Mouse (Mus musculus): ENCODE measurements around the gene Tomm34. TPM values are rescaled to one million over a fixed set of nuclear protein-coding genes. Genes with fewer than 3 reads are reported as not detected.
A peak's percentile ranks its signal among the peaks of the same experiment; 100 is the strongest.

Tomm34 gene
- polyA plus RNA-seq, 1 experiment from 2014 or later: 60.5 TPM

GRCm38 (mm10) chr2:164007547-164007946, 63.4 kb downstream of the Tomm34 start:
- no peaks in the 10 kb centered on the region for H3K27me3 ChIP-seq (ENCODE audit: control insufficient read depth, insufficient read depth, low read length)
- no peaks in the 10 kb centered on the region; the same call in 1 of the 2 replicates for H3K36me3 ChIP-seq (replicated peaks; ENCODE audit: control insufficient read depth, insufficient read depth, low read depth, low read length)
- 91% methylated on average over 7 of the region's 8 CpGs for WGBS
- ATAC-seq (replicated peaks; ENCODE audit: insufficient number of reproducible peaks, low FRiP score, low TSS enrichment, low read depth): no peak
- H3K9ac ChIP-seq (replicated peaks; ENCODE audit: low read length): no peak overlapping the region
- no peaks in the 10 kb centered on the region for H3K4me1 ChIP-seq (ENCODE audit: control insufficient read depth, insufficient read depth, low read length)
- no peak overlapping the region for H3K4me2 ChIP-seq (ENCODE audit: low read depth, low read length)
- H3K4me3 ChIP-seq (ENCODE audit: low read depth, low read length): no peak overlapping the region
- no peaks in the 10 kb centered on the region for H3K9me3 ChIP-seq (replicated peaks; ENCODE audit: control insufficient read depth, low read length)
- DNase-seq (ENCODE audit: low spot score): no peak
- H3K27ac ChIP-seq (replicated peaks; ENCODE audit: low read depth, low read length): no peak overlapping the region

- no peaks in the 10 kb centered on the region for H3K27me3 ChIP-seq (ENCODE audit: control insufficient read depth, insufficient read depth, low read length)
- no peak overlapping the region for H3K27ac ChIP-seq (replicated peaks; ENCODE audit: low read depth, low read length)
- no peaks in the 10 kb centered on the region for H3K9me3 ChIP-seq (replicated peaks; ENCODE audit: control insufficient read depth, low read length)
- H3K4me2 ChIP-seq (ENCODE audit: low read depth, low read length): no peak overlapping the region
- no peak for ATAC-seq (replicated peaks; ENCODE audit: insufficient number of reproducible peaks, low FRiP score, low TSS enrichment, low read depth)
- no peaks in the 10 kb centered on the region; the same call in 1 of the 2 replicates for H3K36me3 ChIP-seq (replicated peaks; ENCODE audit: control insufficient read depth, insufficient read depth, low read depth, low read length)
- DNase-seq (ENCODE audit: low spot score): peak; percentile 28
- H3K4me1 ChIP-seq (ENCODE audit: control insufficient read depth, insufficient read depth, low read length): no peaks in the 10 kb centered on the region
- H3K9ac ChIP-seq (replicated peaks; ENCODE audit: low read length): no peak overlapping the region
- WGBS: 64% methylated on average over 10 of the region's 10 CpGs
- H3K4me3 ChIP-seq (ENCODE audit: low read depth, low read length): no peak overlapping the region
These were observed 64.0 kb downstream of the Tomm34 start for GRCm38 (mm10) chr2:164006932-164007331.

GRCm38 (mm10) chr2:164004503-164004902, 66.5 kb downstream of the Tomm34 start:
- WGBS: 85% methylated on average over 5 of the region's 5 CpGs
- Histone ChIP-seq H3K36me3 (replicated peaks; ENCODE audit: control insufficient read depth, insufficient read depth, low read depth, low read length) (no peaks in the 10 kb centered on the region), H3K4me3 (ENCODE audit: low read depth, low read length) (no peak overlapping the region), H3K4me1 (ENCODE audit: control insufficient read depth, insufficient read depth, low read length) (no peaks in the 10 kb centered on the region), H3K9me3 (replicated peaks; ENCODE audit: control insufficient read depth, low read length) (no peaks in the 10 kb centered on the region), H3K4me2 (ENCODE audit: low read depth, low read length) (no peak overlapping the region), H3K9ac (replicated peaks; ENCODE audit: low read length) (no peak overlapping the region), H3K27ac (replicated peaks; ENCODE audit: low read depth, low read length) (no peak overlapping the region), H3K27me3 (ENCODE audit: control insufficient read depth, insufficient read depth, low read length) (no peaks in the 10 kb centered on the region)
- ATAC-seq (replicated peaks; ENCODE audit: insufficient number of reproducible peaks, low FRiP score, low TSS enrichment, low read depth) (no peak), DNase-seq (ENCODE audit: low spot score) (no peak)

Other genes with a start within 250 kb of the Tomm34 start
- not detected in 2 replicates for gene Kcnk15, start 217.5 kb downstream of the Tomm34 start, polyA plus RNA-seq (2014; fragmentation: Nextera tagmentation; extraction: Ambion mirVana)
- 0.15 and 0.25 TPM in 2 replicates for gene Rims4, start 152.5 kb downstream of the Tomm34 start, polyA plus RNA-seq (2014; fragmentation: Nextera tagmentation; extraction: Ambion mirVana)
- gene Ywhab, start 76.2 kb downstream of the Tomm34 start, polyA plus RNA-seq (2014; fragmentation: Nextera tagmentation; extraction: Ambion mirVana): 332 and 344 TPM in 2 replicates
- 1.4 and 2.2 TPM in 2 replicates for gene Pabpc1l, start 45.7 kb downstream of the Tomm34 start, polyA plus RNA-seq (2014; fragmentation: Nextera tagmentation; extraction: Ambion mirVana)
- 26.5 and 31.4 TPM in 2 replicates for gene Stk4, start 847 bp downstream of the Tomm34 start, polyA plus RNA-seq (2014; fragmentation: Nextera tagmentation; extraction: Ambion mirVana)
- 0.07 and 0.20 TPM in 2 replicates for gene Kcns1, start 99.9 kb upstream of the Tomm34 start, polyA plus RNA-seq (2014; fragmentation: Nextera tagmentation; extraction: Ambion mirVana)
- gene Wfdc5, start 111.6 kb upstream of the Tomm34 start, polyA plus RNA-seq (2014; fragmentation: Nextera tagmentation; extraction: Ambion mirVana): not detected in 2 replicates
- not detected in 2 replicates for gene Wfdc12, start 119.4 kb upstream of the Tomm34 start, polyA plus RNA-seq (2014; fragmentation: Nextera tagmentation; extraction: Ambion mirVana)
- gene Wfdc15a, start 129.0 kb upstream of the Tomm34 start, polyA plus RNA-seq (2014; fragmentation: Nextera tagmentation; extraction: Ambion mirVana): not detected in 2 replicates
- gene Wfdc15b, start 150.5 kb upstream of the Tomm34 start, polyA plus RNA-seq (2014; fragmentation: Nextera tagmentation; extraction: Ambion mirVana): not detected in 2 replicates
- not detected in 2 replicates for gene Svs2, start 167.3 kb upstream of the Tomm34 start, polyA plus RNA-seq (2014; fragmentation: Nextera tagmentation; extraction: Ambion mirVana)
- not detected in 2 replicates for gene Svs3b, start 185.5 kb upstream of the Tomm34 start, polyA plus RNA-seq (2014; fragmentation: Nextera tagmentation; extraction: Ambion mirVana)
- not detected in 2 replicates for gene Svs4, start 207.3 kb upstream of the Tomm34 start, polyA plus RNA-seq (2014; fragmentation: Nextera tagmentation; extraction: Ambion mirVana)
- not detected in 2 replicates for gene Svs3a, start 218.1 kb upstream of the Tomm34 start, polyA plus RNA-seq (2014; fragmentation: Nextera tagmentation; extraction: Ambion mirVana)
- not detected in 2 replicates for gene Svs6, start 245.6 kb upstream of the Tomm34 start, polyA plus RNA-seq (2014; fragmentation: Nextera tagmentation; extraction: Ambion mirVana)

Data from embryonic facial prominence, embryonic 11.5 days (tissue).